Mouse (Mus musculus): Measurements from ENCODE around the gene Wdfy4.
A peak's percentile ranks its signal among the peaks of the same experiment; 100 is the strongest.

The Wdfy4 gene

DNA sequence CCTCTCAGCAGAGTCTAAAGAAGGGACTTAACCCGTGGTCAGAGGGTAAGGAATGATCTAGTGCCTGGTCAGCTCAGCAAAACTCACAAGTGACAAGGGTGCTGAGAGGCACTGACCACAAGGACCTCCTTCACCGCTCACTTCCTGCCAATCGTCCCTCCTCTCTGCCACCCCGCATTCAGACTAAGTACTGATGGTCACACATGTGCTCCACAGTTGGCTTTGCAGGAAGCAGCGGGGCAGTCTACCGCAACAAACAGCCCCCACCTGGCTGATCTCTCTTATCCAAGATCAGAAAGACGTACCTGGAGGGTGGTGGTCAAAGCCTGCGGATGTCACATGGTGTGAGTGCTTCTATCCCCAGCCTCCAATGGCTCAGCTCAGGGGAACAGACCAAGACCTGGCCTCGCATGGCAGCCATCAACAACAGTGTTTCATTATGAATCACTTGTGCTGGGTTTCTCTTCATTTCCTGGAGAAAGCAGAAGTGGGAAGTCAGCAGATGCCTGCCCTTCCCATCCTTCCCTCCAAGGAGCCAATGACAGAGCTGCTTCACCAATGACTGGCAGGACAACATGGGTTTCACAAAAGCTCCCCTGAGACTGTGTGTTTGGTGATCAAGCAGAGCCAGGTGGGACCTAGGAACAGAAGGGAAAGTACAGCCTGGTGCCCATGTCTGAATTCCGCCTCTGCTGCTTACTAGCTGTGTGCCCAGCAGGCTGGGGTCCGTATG, at the start of gene Wdfy4:
TSS of gene Wdfy4 (minus strand) at position 441 of the 733 bp plus-strand sequence.
- no peak for DNase-seq (ENCODE audit: low read depth)

DNA sequence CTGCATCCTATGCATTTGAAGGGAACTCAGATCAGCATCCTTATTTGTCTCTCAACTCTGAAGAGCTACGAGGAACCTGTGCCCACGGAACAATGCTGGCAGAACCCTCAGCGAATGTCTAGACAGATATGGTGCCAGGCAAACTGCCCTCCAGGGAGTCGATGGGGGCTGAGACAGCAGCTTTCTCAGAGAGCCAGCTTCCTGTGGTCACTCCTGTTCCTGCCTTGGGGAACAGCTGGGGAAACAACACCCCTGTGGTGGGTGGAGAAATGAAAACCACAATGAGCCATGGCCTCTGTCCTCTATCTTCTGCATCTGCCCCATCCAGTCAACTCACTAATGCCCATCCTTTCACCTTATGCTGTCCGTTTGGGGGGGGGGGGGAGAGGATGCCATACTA, 46.7 kb upstream of the Wdfy4 start:
- peak; percentile 41 for DNase-seq (ENCODE audit: low read depth)

DNA sequence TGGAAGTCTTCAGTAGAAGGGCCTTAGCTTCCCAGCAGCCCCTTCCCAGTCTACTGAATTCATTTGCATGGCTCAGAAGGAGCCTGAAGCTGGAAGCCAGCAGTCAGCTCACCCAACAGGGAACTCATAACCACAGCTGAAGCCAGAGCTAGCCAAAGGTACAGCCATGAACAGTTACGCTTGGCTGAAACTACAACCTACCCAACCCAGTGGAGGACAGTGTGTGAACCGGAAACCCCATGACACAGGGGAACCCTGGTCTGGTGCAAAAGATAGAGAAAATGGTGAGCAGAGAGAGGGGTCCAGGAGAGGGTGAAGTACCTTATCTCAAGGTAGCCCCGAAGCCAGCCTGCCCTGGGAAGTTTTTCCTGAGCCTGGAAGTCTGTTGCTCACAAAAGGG, 46.0 kb upstream of the Wdfy4 start:
- no peak for DNase-seq (ENCODE audit: low read depth)

DNA sequence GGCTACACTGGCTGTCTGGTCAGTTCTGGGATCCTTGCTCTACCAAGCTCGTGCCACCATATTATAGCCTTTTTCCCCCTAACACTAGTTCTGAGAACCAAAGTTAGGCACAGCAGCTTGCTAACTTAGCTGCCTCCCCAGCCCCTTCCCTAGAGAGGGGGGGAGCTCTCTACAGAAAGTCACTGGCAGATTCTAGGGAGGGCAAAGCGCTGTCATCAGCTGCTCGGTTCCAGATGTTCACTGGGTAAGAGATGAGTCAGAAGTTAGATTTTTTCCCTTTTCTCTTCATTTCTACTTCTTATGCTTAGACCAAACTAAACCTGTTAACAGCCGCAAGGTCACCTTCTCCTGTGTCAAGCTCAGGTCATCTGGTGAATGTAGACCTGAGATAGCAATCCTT, 45.4 kb upstream of the Wdfy4 start:
- no peak for DNase-seq (ENCODE audit: low read depth)

DNA sequence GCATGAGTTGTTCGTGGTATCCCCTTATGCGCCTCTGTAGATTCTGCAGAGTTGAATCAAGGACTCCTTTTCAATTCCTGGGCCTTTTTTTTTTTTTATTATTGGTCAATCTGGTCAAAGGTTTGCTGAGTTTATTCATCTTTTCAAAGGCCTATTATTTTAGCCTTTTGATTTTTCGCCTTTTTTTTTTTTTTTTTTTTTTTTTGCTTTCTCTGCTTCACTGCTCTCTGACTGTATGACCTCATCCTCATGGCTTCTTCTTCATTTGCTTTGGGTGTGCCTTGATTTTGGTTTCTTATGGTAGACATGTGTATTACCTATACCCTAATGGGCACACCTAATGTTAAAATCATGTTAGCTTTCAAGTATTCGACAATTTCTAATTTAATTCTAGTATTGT, 39.9 kb upstream of the Wdfy4 start:
- no peak for DNase-seq (ENCODE audit: low read depth)

DNA sequence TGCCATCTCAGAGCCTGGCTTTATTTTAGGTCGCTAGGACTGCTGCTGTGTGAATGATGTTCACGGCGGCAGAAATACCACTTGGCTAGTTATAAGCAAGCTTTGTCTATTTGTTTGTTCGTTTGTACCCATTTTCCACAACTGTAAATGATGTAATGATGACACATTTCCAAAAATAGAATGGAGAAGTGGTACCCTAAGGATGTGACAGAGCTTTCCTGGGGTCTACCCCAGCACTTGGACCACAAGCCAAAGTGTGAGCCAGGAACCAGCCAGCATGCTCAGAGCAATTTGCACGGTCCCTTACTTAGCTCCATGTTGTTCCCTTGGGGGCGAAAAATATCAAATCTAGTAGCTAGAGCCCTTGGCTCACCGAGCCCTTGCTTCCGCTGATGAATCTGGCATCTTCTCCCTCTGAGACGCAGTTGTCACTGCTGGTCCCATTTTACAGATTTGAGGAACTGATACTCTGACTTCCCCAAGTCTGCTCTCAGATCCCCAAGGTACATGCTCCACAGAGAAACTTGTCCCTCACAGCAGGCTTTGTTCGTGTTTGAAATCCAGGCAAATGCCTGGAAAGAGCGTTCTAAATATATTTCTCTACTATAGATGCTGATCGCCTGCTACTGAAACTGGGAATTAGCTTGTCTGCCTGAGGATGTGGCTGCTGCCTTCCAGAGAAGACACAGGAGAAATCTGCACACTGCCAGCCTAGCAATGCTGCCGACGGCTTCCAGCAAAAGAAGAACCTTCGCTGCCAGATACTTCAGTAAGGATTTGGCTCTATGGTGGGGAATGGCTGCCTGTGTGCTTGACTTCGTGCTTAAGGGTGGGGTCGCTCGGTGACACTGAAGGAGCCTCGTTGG, 31.3 kb upstream of the Wdfy4 start:
- no peak for DNase-seq (ENCODE audit: low read depth)

DNA sequence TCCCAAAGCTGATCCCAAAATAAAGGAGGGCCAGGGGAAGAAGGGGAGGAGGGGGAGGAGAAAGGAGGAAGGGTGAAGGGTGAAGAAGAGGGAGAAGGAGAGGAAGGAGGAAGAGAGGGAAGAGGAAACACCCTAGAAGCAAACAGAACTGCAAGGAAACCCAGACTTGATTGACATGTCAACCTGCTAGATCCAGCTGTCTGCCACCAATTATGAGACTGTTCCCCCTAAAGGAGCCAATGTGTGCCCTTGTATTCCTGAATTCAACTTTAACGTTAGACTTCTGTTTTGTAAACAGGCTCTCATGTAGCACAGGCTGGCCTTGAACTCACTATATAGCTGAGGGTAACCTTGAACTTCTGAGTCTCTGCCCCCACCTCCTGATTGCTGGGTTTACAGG, 29.9 kb upstream of the Wdfy4 start:
- DNase-seq (ENCODE audit: low read depth) = no peak

DNA sequence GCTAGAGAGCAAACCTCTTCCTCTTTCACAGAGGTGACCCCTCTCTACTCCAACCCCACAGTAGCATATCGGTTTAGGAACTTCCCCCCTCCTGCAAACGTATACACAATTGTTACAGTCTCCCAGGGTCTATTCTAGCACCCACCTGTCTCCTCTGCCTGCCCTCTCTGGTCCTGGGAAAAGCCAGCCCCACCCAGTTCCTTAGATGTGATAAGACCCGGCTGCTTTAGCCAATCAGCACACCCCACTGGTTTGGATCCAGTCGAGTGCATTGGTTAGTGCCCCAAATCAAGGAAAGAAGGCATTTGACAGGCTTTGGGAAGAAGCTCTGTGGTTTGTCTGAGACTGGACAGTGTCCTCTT, 29.4 kb upstream of the Wdfy4 start:
- no peak for DNase-seq (ENCODE audit: low read depth)

DNA sequence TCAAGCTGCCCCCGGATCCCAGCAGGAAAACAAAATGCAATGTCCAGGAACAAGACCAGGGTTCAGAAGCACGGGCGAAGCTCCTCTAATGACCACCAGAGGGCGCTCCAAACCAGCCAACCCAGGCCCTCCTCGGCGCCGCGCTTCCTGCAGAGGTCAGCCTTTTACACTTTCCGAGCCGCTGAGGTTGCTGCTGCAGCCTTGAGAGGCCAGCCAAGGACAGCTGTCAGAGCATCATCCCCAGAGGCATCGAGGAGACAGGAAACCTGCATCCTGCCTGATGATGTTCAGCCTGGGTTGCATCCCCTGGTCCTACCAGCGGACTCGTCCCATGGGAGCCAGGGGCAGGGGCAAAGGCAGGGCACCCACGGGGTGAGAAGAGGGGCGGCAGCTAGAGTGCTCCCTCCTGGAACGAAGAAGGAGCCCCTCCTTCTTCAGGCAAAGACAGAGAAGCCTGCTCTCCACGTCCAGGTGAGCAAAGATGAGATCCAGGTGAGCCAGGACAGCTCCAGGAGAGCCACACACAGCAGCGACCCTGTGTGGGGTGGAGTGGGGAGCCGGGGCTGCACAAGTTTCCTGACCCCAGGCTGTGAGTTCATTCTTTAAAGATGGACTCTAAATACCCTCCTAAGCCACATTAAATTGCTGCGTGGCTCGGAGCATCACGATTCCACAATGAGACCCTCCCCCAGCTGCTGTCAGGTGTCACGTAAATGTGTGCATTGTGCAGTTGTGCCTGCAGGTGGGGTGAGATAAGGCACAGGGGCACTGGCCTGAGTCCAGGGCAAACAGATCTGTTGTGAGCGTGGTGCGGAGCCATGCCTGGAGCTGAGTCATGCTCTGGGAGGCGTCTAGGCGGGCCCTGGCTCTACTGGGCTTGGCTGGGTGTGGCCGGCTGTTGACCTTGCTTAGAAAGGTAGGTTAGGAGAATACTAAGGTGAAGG, 28.8 kb upstream of the Wdfy4 start, which contains the start of gene Arhgap22:
TSS of gene Arhgap22 (plus strand) at position 204 of the 944 bp plus-strand sequence.
- DNase-seq (ENCODE audit: low read depth) = peak; percentile 39

GRCm38 (mm10) chr14:33212958-33213309, 27.6 kb upstream of the Wdfy4 start:
- no peak for DNase-seq (ENCODE audit: low read depth)

DNA sequence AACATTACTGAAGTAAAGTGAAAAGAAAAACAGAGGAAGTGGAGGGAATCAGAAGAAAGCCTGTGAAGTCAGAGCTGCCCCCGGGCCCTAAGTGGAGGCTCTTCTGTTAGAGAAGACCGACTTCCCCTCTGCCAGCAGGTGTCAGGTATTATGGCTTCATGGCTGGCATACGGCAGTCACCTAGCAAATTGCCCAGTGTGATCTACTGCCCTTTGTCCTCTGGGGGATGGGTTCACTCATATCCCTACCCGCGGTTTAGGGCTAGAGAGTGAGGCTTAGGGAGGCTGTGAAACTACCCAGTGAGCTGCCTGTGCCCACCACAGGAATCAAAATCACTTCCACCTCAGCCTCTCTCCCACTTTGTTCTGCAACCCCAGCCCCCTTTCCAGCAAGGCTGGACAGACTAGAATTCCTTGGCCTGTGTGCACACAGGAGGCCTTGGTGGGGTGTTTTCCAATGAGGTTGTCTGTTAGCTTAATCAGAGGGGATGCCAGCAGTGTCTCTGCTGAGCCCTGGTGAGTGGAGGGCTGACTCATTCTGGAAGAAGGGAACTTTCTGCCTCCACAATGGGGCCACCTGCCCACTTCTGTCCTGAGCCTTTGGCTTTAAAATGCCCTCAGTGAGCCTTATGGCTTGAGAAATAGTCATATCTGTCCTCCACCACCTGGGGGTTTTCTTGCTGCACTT, 27.1 kb upstream of the Wdfy4 start:
- DNase-seq (ENCODE audit: low read depth) = no peak

GRCm38 (mm10) chr14:33210806-33211205, 25.5 kb upstream of the Wdfy4 start:
- DNase-seq (ENCODE audit: low read depth) = no peak

DNA sequence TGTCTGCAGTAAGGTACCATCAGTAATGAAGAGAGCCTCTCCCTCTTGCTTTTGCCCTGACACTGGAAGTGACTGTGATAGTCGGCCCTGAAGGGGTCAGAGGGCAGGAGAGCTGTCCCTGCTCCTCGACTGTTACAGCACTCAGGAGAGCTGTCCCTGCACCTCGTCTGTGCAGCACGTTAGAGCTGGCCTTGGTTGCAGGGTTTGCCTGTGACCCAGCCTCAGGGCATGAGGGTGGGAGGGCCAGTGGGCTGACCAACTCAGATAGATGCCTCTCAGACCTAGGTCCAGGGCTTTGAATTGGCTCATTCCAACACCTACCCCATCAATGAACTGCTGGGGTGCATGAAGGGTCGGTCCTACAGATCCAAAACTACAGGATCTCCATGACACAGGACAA, 23.0 kb upstream of the Wdfy4 start:
- DNase-seq (ENCODE audit: low read depth) = no peak

GRCm38 (mm10) chr14:33207011-33207410, 21.7 kb upstream of the Wdfy4 start:
- DNase-seq (ENCODE audit: low read depth) = no peak

DNA sequence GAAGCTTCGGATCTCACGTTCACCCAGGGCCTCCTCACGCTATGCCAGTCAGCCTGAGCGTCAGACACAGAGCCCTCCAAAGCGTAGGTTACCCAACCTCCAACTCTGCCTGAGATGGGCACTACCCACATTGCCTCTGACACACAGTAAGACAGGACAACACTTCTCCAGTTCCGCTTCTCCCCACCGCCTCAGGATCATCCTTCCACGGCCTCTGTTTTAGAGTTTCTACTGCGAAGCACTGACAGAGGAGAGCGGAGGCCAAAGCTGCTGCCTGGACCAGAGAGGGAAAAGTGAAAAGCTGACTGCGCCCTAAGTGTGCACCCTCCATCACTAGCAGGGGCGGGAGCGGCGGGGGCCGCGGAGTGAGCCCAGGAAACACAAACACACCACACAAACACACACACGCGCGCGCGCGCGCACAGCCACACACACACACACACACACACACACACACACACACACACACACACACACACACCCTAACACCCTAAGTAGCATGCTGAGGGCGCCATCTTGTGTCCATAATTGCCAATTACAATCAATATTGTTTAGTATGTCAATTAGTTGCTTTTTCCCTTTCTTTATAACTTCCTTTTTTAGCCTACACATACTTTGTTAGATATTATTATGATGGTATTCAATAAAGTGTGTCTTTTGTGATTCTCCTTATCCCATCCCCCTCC, 20.1 kb upstream of the Wdfy4 start:
- DNase-seq (ENCODE audit: low read depth) = no peak

DNA sequence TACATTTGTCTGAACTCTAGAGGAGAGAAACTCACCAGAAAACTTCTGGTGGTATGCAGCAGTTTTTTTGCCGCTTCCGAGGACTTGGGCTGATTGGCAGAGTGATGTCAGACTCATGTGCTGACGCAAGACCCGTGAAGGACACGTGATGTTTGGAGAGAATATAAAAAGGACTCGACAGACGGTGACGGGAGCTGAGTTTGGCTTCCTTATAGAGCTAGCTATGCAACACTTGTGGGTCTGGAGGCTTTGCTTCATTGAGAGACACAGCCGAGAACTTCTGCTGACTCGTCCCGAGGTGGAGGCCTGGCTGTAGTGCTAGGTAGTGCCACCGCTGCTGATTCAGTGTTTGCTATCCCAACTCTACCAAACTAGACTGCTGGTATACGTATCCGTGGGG, 18.5 kb upstream of the Wdfy4 start:
- DNase-seq (ENCODE audit: low read depth) = no peak

DNA sequence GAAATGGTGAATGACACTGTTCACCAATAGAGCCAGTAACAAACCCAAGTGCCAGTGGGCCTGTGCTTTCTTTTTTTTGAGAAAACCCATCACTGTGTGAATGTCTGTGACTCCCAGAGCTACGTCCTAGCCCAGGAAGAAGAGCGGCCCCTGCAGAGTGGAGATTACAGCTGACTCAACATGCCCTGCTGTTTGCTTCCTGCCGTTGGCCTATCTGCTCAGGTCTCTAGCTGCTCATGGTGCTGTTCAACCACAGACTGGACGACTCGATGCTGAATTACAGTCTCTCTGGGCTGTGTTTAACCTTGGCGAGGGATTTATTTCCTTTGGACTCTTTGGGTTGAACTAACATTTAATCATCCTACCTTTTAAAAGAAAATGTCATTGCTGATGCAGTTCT, 17.6 kb upstream of the Wdfy4 start:
- no peak for DNase-seq (ENCODE audit: low read depth)

GRCm38 (mm10) chr14:33202161-33202560, 16.9 kb upstream of the Wdfy4 start:
- DNase-seq (ENCODE audit: low read depth) = no peak

- DNase-seq (ENCODE audit: low read depth) = no peak
Observed at GRCm38 (mm10) chr14:33194241-33194640, 8.9 kb upstream of the Wdfy4 start.

DNA sequence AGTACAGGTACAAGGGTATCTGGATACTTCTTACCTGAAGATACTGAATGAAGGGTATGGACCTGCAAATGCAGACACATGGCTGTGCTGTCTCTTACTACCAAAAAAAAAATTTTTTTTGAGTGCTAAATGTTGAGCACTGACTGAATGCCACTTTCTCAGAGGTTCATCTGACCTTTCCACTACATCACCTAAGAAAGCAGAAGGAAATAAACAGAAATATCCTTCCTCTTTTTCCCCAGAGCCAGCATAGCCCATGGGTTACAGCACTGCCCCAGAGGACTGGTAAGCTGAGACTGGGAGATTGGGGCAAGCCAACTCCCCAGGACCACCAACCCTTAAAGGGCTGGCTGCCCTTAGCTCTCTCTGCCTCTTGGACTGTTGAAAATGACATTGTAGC, 8.5 kb upstream of the Wdfy4 start:
- DNase-seq (ENCODE audit: low read depth) = no peak

DNA sequence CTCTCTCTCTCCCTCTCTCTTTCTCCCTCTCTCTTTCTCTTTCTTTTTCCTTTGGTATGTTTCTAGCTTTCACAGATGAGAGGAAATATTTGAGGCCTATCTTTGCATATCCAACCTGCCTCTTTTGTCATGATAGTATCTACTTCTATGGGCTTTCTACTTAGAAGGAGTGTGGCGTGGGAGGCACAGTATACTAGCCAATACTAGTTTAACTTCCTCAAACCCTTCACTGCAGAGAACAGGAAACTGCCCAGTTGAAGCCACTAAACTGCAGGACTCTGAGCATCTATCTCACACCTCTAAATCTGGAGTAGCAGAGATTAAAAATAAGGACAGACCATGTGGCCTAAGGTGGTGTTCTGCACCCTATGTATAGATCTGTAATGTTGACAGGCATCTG, 5.3 kb upstream of the Wdfy4 start:
- DNase-seq (ENCODE audit: low read depth) = no peak
